Mouse (Mus musculus): ENCODE measurements around the gene Scyl1.
A peak's percentile ranks its signal among the peaks of the same experiment; 100 is the strongest.

The Scyl1 gene

GRCm38 (mm10) chr19:5742241-5742641 is 29.0 kb downstream of the Scyl1 start:
- no peak for DNase-seq (ENCODE audit: low spot score)

GRCm38 (mm10) chr19:5741641-5742240 is 29.5 kb downstream of the Scyl1 start:
- peak; percentile 60 for DNase-seq (ENCODE audit: low spot score)

GRCm38 (mm10) chr19:5740320-5741317 is 30.6 kb downstream of the Scyl1 start, which contains the start of gene Ltbp3:
Ltbp3 (plus strand) TSS chr19:5740904.
- no peak for DNase-seq (ENCODE audit: low spot score)

GRCm38 (mm10) chr19:5739446-5739845 is 31.8 kb downstream of the Scyl1 start:
- DNase-seq (ENCODE audit: low spot score): no peak

- DNase-seq (ENCODE audit: low spot score): no peak
Measured at GRCm38 (mm10) chr19:5734325-5734724, 36.9 kb downstream of the Scyl1 start.

DNA sequence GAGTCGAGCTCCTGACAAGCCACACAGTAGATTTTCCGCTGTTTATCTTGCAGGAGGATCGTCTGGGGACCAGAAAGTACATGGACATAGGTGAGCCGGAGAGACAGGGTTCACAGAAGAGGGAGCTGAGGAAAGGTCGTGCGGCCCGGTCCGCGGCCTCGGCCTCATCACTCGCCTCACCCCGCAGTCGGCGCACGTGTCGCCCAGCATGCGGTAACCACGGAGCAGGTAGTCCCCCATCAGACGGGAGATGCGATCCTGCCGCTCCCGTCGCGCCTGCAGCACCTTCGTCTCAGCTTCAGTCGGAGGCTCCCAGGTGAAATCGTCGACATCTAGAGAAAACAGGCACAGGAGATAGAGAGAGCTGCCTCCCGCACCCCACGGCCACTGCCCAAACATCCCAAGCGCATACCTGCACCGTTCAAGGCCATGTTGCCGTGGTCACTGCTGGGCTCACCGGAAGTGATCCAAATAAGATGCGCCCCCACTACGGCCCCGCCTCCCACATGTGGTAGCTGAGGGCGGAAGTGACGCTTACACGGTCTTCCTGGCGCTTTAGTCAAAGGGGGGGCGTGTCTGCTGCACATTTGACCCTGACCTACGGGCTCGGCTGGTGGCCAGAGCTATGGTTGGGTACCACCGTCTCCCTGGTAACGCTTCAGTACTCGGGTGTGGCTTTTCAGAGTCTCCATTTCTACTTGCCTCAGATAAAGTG is 39.8 kb downstream of the Scyl1 start:
- peak; percentile 97 for DNase-seq (ENCODE audit: low spot score)

DNA sequence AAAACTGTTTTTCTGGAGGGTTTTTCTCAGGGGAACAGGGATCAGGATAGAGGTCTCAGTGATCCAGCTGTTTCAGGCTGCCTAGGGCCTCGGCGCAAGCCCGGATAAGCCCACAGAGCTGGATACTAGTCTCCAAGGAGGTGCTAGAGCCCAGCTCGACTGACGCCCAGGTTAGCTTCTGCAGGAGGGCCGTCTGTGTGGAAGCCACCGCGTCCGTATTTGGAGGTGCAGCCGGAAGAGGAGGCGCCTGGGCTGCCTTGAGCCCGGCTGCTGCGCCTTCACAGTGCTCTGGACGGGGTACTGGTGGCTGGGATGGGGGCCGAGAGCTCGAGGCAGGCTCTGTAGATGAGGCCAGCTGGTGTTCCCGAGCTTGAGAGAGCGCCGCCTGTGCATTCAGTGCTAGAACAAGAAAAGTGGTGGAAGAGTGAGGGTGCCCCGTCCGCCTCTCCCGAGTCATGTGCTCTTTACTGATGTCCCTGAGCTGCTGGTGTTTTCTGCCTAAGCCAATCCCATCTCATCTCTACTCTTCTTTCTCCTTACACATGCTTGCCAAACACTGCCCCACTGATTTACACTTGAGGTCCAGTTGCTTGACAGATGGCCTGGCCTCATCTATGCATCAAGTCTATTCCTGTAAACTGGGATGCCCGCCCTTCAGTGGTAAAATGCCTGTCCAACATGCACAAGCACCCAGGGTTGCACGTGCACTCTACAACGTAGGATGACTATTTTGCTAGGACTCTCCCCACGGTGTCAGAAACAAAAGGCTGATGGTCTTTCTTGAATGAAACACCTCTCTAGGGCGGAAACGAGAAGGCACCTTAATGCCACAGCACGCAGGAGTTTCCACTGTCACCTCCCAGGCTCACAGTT is 40.7 kb downstream of the Scyl1 start:
- DNase-seq (ENCODE audit: low spot score): no peak

GRCm38 (mm10) chr19:5729444-5729815 is 41.8 kb downstream of the Scyl1 start, which contains the start of gene Fam89b:
Fam89b (minus strand) TSS chr19:5729653.
- DNase-seq (ENCODE audit: low spot score): peak; percentile 90

GRCm38 (mm10) chr19:5728631-5729443 is 42.4 kb downstream of the Scyl1 start:
- peak; percentile 53 for DNase-seq (ENCODE audit: low spot score)

GRCm38 (mm10) chr19:5727701-5728100 is 43.5 kb downstream of the Scyl1 start:
- peak; percentile 90 for DNase-seq (ENCODE audit: low spot score)

GRCm38 (mm10) chr19:5726961-5727578 is 44.1 kb downstream of the Scyl1 start:
- DNase-seq (ENCODE audit: low spot score): no peak

GRCm38 (mm10) chr19:5725767-5726515 is 45.3 kb downstream of the Scyl1 start, which contains the start of gene Ehbp1l1:
Ehbp1l1 (minus strand) TSS chr19:5726317.
- DNase-seq (ENCODE audit: low spot score): no peak

DNA sequence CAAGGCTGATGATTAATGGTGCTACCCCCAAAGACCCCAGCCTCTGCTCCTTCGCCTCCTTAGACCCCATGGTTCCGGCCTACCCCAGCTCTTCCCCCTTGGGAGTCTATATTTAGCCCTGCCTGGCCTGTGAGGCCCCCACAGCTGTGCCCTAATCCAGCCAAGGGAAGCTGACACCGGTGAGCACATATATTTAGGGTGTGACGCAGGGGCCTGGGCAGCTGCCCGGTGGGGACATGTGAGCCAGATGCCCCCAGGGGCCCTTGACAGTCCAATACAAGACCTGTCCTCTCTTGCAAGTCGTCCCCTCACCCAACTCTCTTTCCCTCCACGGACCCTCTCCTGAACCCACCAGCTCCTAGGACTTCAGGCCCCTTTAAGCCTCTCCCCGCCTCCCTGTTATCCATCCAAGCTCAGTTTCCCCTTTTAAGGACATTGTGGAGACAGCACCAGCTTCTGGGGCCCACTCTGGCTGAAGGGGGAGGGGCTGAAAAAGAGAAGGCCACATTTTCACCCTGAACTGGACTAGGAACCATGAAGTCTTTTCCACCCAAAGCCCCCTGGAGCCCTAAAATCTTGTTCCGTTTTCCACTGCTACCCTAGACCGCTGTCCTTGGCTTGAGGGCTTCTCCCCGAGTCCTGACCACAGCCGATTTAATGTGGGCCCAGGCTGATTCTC is 46.1 kb downstream of the Scyl1 start:
- DNase-seq (ENCODE audit: low spot score): no peak

- DNase-seq (ENCODE audit: low spot score): no peak
Measured at GRCm38 (mm10) chr19:5724549-5724941, 46.7 kb downstream of the Scyl1 start.

DNA sequence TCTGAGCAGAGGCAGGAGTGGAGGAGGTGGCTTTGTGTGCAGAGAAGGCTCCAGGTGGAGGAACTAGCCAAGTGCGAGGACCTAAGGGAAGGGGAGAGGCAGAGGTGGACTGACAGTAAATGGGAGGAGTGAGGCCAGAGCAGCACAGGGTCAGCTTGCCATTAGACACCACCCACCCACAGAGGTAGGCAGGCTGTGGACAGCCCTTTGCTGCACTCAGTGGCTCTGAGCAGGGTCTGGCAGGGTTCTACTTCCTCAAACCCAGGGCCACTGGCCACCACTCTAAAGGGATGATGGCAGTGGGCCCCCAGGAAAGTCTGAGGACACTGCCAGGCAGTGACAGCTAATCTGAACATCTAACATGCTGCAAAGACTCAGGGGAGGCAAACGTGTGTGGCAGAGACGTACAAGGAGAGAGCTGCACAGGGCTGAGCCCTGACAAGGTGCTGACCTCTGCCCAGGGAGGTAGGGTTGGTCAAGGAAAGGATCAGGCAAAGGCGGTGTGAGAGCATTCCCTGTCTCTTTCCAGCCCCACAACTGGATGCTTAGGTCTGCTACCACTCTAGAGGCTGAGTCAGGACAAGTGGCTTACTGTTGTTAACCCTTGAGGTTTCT is 47.2 kb downstream of the Scyl1 start:
- no peak for DNase-seq (ENCODE audit: low spot score)

GRCm38 (mm10) chr19:5722848-5723425 is 48.3 kb downstream of the Scyl1 start:
- no peak for DNase-seq (ENCODE audit: low spot score)

- DNase-seq (ENCODE audit: low spot score): no peak
Measured at GRCm38 (mm10) chr19:5721233-5721632, 50.0 kb downstream of the Scyl1 start.

DNA sequence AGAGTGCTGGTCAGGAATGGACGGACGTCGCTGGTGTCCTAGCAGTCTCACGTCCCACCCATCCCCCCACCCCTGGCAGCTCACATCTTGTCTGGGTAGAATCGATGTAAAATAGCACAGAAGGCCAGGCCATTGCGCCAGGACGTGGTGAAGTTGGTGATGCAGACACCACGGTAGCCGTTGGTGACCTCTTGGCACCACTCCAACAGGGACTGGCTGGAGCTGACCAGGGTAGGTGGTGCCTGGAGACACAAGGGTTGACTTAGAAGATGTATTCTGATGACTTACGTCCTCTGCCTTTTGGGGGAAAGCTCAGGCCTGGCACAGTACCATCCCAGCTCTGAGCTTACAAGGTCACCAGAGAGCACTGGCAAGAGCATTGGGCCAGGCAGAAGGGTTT is 54.3 kb downstream of the Scyl1 start:
- DNase-seq (ENCODE audit: low spot score): no peak

Measured in retina, embryonic 14.5 days (tissue).